Mouse (Mus musculus) limb, embryonic 12.5 days (tissue): ENCODE data around the gene 2210017I01Rik. TPM values are rescaled to one million over a fixed set of nuclear protein-coding genes. Genes with fewer than 3 reads are reported as not detected.

Experiments used
- polyA plus RNA-seq: library from polyadenylated mRNA; unstranded; fragments of >200 nt; fragmentation: Nextera tagmentation; extraction: Ambion mirVana; gene quantifications from 2 replicates; pipeline ENCODE4 v1.2.1, GENCODE M21; 2016

2210017I01Rik gene
- polyA plus RNA-seq, 1 experiment from 2014 or later = not detected

Other genes starting within 250 kb of the 2210017I01Rik start
- gene Sprr2f, start 242.3 kb downstream of the 2210017I01Rik start, polyA plus RNA-seq = not detected in 2 replicates
- not detected in 2 replicates for gene Sprr2h, start 221.8 kb downstream of the 2210017I01Rik start, polyA plus RNA-seq
- not detected in 2 replicates for gene Sprr2i, start 199.5 kb downstream of the 2210017I01Rik start, polyA plus RNA-seq
- not detected in 2 replicates for gene Sprr2j-ps, start 189.4 kb downstream of the 2210017I01Rik start, polyA plus RNA-seq
- gene Gm9774, start 178.1 kb downstream of the 2210017I01Rik start, polyA plus RNA-seq = 6.4 and 7.6 TPM in 2 replicates
- gene Sprr2k, start 174.9 kb downstream of the 2210017I01Rik start, polyA plus RNA-seq = not detected in 2 replicates
- not detected in 2 replicates for gene Sprr1b, start 168.7 kb downstream of the 2210017I01Rik start, polyA plus RNA-seq
- gene Sprr3, start 148.8 kb downstream of the 2210017I01Rik start, polyA plus RNA-seq = not detected in 2 replicates
- not detected in 2 replicates for gene Sprr1a, start 121.6 kb downstream of the 2210017I01Rik start, polyA plus RNA-seq
- gene Sprr4, start 107.0 kb downstream of the 2210017I01Rik start, polyA plus RNA-seq = not detected in 2 replicates
- not detected in 2 replicates for gene 2310046K23Rik, start 73.0 kb downstream of the 2210017I01Rik start, polyA plus RNA-seq
- 0.18 TPM in 1 of 2 replicates, not detected in the other for gene Ivl, start 33.8 kb downstream of the 2210017I01Rik start, polyA plus RNA-seq
- gene Smcp, start 18.5 kb downstream of the 2210017I01Rik start, polyA plus RNA-seq = not detected in 2 replicates
- not detected in 2 replicates for gene Lce6a, start 14.2 kb upstream of the 2210017I01Rik start, polyA plus RNA-seq
- not detected in 2 replicates for gene Lce1a1, start 40.8 kb upstream of the 2210017I01Rik start, polyA plus RNA-seq
- not detected in 2 replicates for gene Lce1b, start 49.4 kb upstream of the 2210017I01Rik start, polyA plus RNA-seq
- gene Lce1a2, start 62.8 kb upstream of the 2210017I01Rik start, polyA plus RNA-seq = not detected in 2 replicates
- not detected in 2 replicates for gene Lce1c, start 71.8 kb upstream of the 2210017I01Rik start, polyA plus RNA-seq
- gene Lce1d, start 79.7 kb upstream of the 2210017I01Rik start, polyA plus RNA-seq = not detected in 2 replicates
- not detected in 2 replicates for gene Lce1e, start 101.6 kb upstream of the 2210017I01Rik start, polyA plus RNA-seq
- not detected in 2 replicates for gene Lce1f, start 112.9 kb upstream of the 2210017I01Rik start, polyA plus RNA-seq
- gene Gm38119, start 131.6 kb upstream of the 2210017I01Rik start, polyA plus RNA-seq = not detected in 2 replicates
- gene Lce1g, start 144.8 kb upstream of the 2210017I01Rik start, polyA plus RNA-seq = not detected in 2 replicates
- gene Lce1h, start 157.6 kb upstream of the 2210017I01Rik start, polyA plus RNA-seq = not detected in 2 replicates
- not detected in 2 replicates for gene Lce1i, start 171.4 kb upstream of the 2210017I01Rik start, polyA plus RNA-seq
- not detected in 2 replicates for gene Lce1j, start 183.0 kb upstream of the 2210017I01Rik start, polyA plus RNA-seq
- not detected in 2 replicates for gene Lce1k, start 200.4 kb upstream of the 2210017I01Rik start, polyA plus RNA-seq
- not detected in 2 replicates for gene Kprp, start 219.8 kb upstream of the 2210017I01Rik start, polyA plus RNA-seq
- gene Lce1l, start 243.8 kb upstream of the 2210017I01Rik start, polyA plus RNA-seq = not detected in 2 replicates